Comparison of ENCODE assay signal across 8 mouse cellular contexts in the genomic region with DNA sequence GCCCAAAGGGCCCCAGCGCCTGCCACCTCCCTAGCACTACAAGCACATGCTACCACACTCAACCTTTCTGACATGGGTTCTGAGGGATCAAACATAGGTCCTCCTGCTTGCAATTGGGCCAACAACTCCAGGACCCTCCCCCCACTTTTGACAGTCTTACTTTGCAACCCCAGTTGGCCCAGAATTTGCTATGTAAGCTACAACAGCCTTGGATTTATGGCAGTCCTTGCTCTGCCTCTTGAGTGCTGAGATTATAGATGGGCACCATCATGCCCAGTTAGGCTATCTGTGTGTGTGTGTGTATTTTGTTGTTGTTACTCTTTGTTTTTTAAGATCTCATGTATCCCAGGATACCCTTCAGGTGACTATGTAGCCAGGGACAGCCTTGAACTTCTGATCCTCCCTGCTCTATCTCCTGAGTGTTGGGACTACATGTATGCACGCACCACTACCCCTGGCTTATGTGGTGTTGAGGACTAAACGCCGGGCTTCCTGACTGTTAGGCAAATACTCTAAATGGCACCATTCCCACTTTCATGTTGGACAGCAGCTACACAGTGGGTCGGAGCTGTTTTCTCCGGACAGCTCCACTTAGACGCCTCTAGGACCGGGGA. TPM values are rescaled to one million over a fixed set of nuclear protein-coding genes. Genes with fewer than 3 reads are reported as not detected.
A peak's percentile ranks its signal among the peaks of the same experiment; 100 is the strongest.
DNase-seq lines count a peak whose midpoint lies in the region; ATAC-seq lines count a peak whose summit lies in the region.

No protein-coding gene starts in this region.

- ATAC-seq in lung, embryonic 16.5 days (ENCODE audit: low read depth): no peak
- no peak; the same call in 1 of the 2 replicates for ATAC-seq in limb, embryonic 12.5 days (ENCODE audit: insufficient number of reproducible peaks, insufficient read depth, low FRiP score, low TSS enrichment, low read depth)
- peak; percentile 16; the same call in 1 of the 2 replicates for ATAC-seq in neural tube, embryonic 15.5 days (ENCODE audit: low FRiP score)

- H3K27me3 ChIP-seq in lung, embryonic 16.5 days (ENCODE audit: control insufficient read depth, insufficient read depth, low read depth, low read length): no peaks in the 10 kb centered on the region
- H3K27me3 ChIP-seq in erythroblast, embryonic 14.5 days (ENCODE audit: control insufficient read depth): no peaks in the 10 kb centered on the region
- H3K27me3 ChIP-seq in limb, embryonic 12.5 days: no peaks in the 10 kb centered on the region; the same call in 1 of the 2 replicates
- no peaks in the 10 kb centered on the region for H3K27me3 ChIP-seq in neural tube, embryonic 15.5 days (replicated peaks)

- H3K9me3 ChIP-seq in lung, embryonic 16.5 days (ENCODE audit: control insufficient read depth, low read length): no peaks in the 10 kb centered on the region
- no peaks in the 10 kb centered on the region for H3K9me3 ChIP-seq in erythroblast, embryonic 14.5 days (ENCODE audit: control insufficient read depth, low read length)
- no peaks in the 10 kb centered on the region for H3K9me3 ChIP-seq in limb, embryonic 12.5 days
- no peaks in the 10 kb centered on the region for H3K9me3 ChIP-seq in neural tube, embryonic 15.5 days (replicated peaks)

- DNase-seq in lung, postnatal 4 days: no peak
- no peak for DNase-seq in thymus, postnatal 36 days
- DNase-seq in right cerebral cortex, postnatal 10 days (ENCODE audit: low spot score in 2 of 2): no peak
- no peak for DNase-seq in spleen, postnatal 36 days (ENCODE audit: low spot score in 2 of 2)

- peak overlapping the region; percentile 64 for H3K9ac ChIP-seq in lung, embryonic 16.5 days (ENCODE audit: low read length)
- no peak overlapping the region for H3K9ac ChIP-seq in limb, embryonic 12.5 days (replicated peaks)
- H3K9ac ChIP-seq in neural tube, embryonic 15.5 days (replicated peaks): peak overlapping the region; percentile 69

- peak overlapping the region; percentile 89 for H3K4me2 ChIP-seq in lung, embryonic 16.5 days (ENCODE audit: low read depth, low read length)
- H3K4me2 ChIP-seq in limb, embryonic 12.5 days: peak overlapping the region; percentile 92
- H3K4me2 ChIP-seq in neural tube, embryonic 15.5 days: peak overlapping the region; percentile 91

- no peaks in the 10 kb centered on the region for H3K36me3 ChIP-seq in lung, embryonic 16.5 days (ENCODE audit: control insufficient read depth, insufficient read depth, low read length)
- H3K36me3 ChIP-seq in erythroblast, embryonic 14.5 days (ENCODE audit: control insufficient read depth): peaks cover 32% of the 10 kb centered on the region
- no peaks in the 10 kb centered on the region for H3K36me3 ChIP-seq in limb, embryonic 12.5 days
- no peaks in the 10 kb centered on the region for H3K36me3 ChIP-seq in neural tube, embryonic 15.5 days

- peak overlapping the region; percentile 99 for H3K27ac ChIP-seq in lung, embryonic 16.5 days (ENCODE audit: low read length)
- peak overlapping the region; percentile 81; the same call in 1 of the 2 replicates for H3K27ac ChIP-seq in limb, embryonic 12.5 days
- H3K27ac ChIP-seq in neural tube, embryonic 15.5 days (replicated peaks): peak overlapping the region; percentile 68

- peaks cover 62% of the 10 kb centered on the region for H3K4me1 ChIP-seq in lung, embryonic 16.5 days (replicated peaks; ENCODE audit: control insufficient read depth, insufficient read depth, low read length)
- H3K4me1 ChIP-seq in erythroblast, embryonic 14.5 days (ENCODE audit: control insufficient read depth): peaks cover 93% of the 10 kb centered on the region
- peaks cover 46% of the 10 kb centered on the region for H3K4me1 ChIP-seq in limb, embryonic 12.5 days (replicated peaks)
- H3K4me1 ChIP-seq in neural tube, embryonic 15.5 days: peaks cover 57% of the 10 kb centered on the region

- peak overlapping the region; percentile 69 for H3K4me3 ChIP-seq in lung, embryonic 16.5 days (ENCODE audit: low read length)
- H3K4me3 ChIP-seq in erythroblast, embryonic 14.5 days (replicated peaks): peak overlapping the region; percentile 64
- peak overlapping the region; percentile 68 for H3K4me3 ChIP-seq in limb, embryonic 12.5 days (replicated peaks)
- peak overlapping the region; percentile 65 for H3K4me3 ChIP-seq in neural tube, embryonic 15.5 days (replicated peaks)

- WGBS in lung, embryonic 16.5 days: 15% methylated on average over 8 of the region's 8 CpGs
- 28% methylated on average over 8 of the region's 8 CpGs for WGBS in limb, embryonic 12.5 days
- 17% methylated on average over 8 of the region's 8 CpGs for WGBS in neural tube, embryonic 15.5 days

RNA-seq across cellular contexts. Expression of a gene that starts 2.4 kb away (rescaled TPM):
- 6.6 and 8.6 TPM in 2 replicates for polyA plus RNA-seq in lung, embryonic 16.5 days (2015; fragmentation: Nextera tagmentation; extraction: Ambion mirVana)
- polyA plus RNA-seq in erythroblast, embryonic 14.5 days (2012): 8.1 and 9.7 TPM in 2 replicates
- 1.7 and 2.3 TPM in 2 replicates for polyA plus RNA-seq in limb, embryonic 12.5 days (2016; fragmentation: Nextera tagmentation; extraction: Ambion mirVana)
- polyA plus RNA-seq in neural tube, embryonic 15.5 days (2015; fragmentation: Nextera tagmentation; extraction: Ambion mirVana): 2.6 and 3.0 TPM in 2 replicates

RNA-seq across cellular contexts. Expression of a gene that starts 25.2 kb away (rescaled TPM):
- 1.3 and 1.7 TPM in 2 replicates for polyA plus RNA-seq in lung, embryonic 16.5 days (2015; fragmentation: Nextera tagmentation; extraction: Ambion mirVana)
- not detected in 2 replicates for polyA plus RNA-seq in erythroblast, embryonic 14.5 days (2012)
- polyA plus RNA-seq in limb, embryonic 12.5 days (2016; fragmentation: Nextera tagmentation; extraction: Ambion mirVana): 1.5 and 1.7 TPM in 2 replicates
- 0.47 and 0.64 TPM in 2 replicates for polyA plus RNA-seq in neural tube, embryonic 15.5 days (2015; fragmentation: Nextera tagmentation; extraction: Ambion mirVana)

RNA-seq across cellular contexts. Expression of a gene that starts 27.5 kb away (rescaled TPM):
- polyA plus RNA-seq in lung, embryonic 16.5 days (2015; fragmentation: Nextera tagmentation; extraction: Ambion mirVana): 0.18 and 0.33 TPM in 2 replicates
- polyA plus RNA-seq in erythroblast, embryonic 14.5 days (2012): 0.02 and 0.06 TPM in 2 replicates
- 0.90 and 1.0 TPM in 2 replicates for polyA plus RNA-seq in limb, embryonic 12.5 days (2016; fragmentation: Nextera tagmentation; extraction: Ambion mirVana)
- polyA plus RNA-seq in neural tube, embryonic 15.5 days (2015; fragmentation: Nextera tagmentation; extraction: Ambion mirVana): 2.1 TPM in 1 of 2 replicates, not detected in the other

RNA-seq across cellular contexts. Expression of a gene that starts 28.7 kb away (rescaled TPM):
- 79.8 and 94.4 TPM in 2 replicates for polyA plus RNA-seq in lung, embryonic 16.5 days (2015; fragmentation: Nextera tagmentation; extraction: Ambion mirVana)
- polyA plus RNA-seq in erythroblast, embryonic 14.5 days (2012): 5.5 and 10.5 TPM in 2 replicates
- polyA plus RNA-seq in limb, embryonic 12.5 days (2016; fragmentation: Nextera tagmentation; extraction: Ambion mirVana): 118 and 121 TPM in 2 replicates
- 105 and 107 TPM in 2 replicates for polyA plus RNA-seq in neural tube, embryonic 15.5 days (2015; fragmentation: Nextera tagmentation; extraction: Ambion mirVana)

RNA-seq across cellular contexts. Expression of a gene that starts 43.1 kb away (rescaled TPM):
- 7.4 and 7.6 TPM in 2 replicates for polyA plus RNA-seq in lung, embryonic 16.5 days (2015; fragmentation: Nextera tagmentation; extraction: Ambion mirVana)
- not detected in 2 replicates for polyA plus RNA-seq in erythroblast, embryonic 14.5 days (2012)
- 1.7 and 1.9 TPM in 2 replicates for polyA plus RNA-seq in limb, embryonic 12.5 days (2016; fragmentation: Nextera tagmentation; extraction: Ambion mirVana)
- 7.8 and 9.6 TPM in 2 replicates for polyA plus RNA-seq in neural tube, embryonic 15.5 days (2015; fragmentation: Nextera tagmentation; extraction: Ambion mirVana)
